Mouse (Mus musculus) bone marrow macrophage, adult 2 months (primary cell): ENCODE results near the gene Tmem158.

Source experiments
- CTCF ChIP-seq: IDR thresholded peaks from 2 replicates; pipeline ENCODE4 v1.5.1; 2012; ENCODE audit warnings: low read depth, mild to moderate bottlenecking, low read length, moderate library complexity
- POLR2A ChIP-seq: IDR thresholded peaks from 2 replicates; pipeline ENCODE4 v1.6.1; 2012; ENCODE audit warnings: mild to moderate bottlenecking, low read depth, low read length, borderline replicate concordance

DNA sequence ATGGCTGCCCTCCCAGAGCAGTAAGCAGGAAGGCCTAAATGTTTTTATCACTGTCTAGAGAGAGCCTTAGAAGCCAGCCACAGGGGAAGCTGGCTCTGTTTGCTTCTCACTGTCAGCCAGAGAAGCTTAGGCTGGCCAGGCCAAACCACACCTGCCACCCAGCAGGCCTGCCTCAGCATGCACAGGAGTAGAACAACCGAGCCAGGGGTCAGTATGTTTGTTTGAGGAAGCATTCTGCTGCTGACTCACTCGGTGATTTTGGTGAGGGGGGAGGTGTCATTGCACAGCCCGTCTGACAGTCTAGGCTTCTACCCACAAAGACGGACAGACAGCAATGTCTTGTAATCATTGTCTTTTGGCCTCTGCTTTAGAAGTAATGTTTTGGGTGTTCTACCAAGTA is 25.1 kb upstream of the Tmem158 start:
- TF ChIP-seq CTCF (no peak), POLR2A (no peak)
